Mouse (Mus musculus): ENCODE measurements around the gene Shisal1. TPM values are rescaled to one million over a fixed set of nuclear protein-coding genes. Genes with fewer than 3 reads are reported as not detected.

The Shisal1 gene
- polyA plus RNA-seq, 1 experiment from 2014 or later, result 1.9 TPM

DNA sequence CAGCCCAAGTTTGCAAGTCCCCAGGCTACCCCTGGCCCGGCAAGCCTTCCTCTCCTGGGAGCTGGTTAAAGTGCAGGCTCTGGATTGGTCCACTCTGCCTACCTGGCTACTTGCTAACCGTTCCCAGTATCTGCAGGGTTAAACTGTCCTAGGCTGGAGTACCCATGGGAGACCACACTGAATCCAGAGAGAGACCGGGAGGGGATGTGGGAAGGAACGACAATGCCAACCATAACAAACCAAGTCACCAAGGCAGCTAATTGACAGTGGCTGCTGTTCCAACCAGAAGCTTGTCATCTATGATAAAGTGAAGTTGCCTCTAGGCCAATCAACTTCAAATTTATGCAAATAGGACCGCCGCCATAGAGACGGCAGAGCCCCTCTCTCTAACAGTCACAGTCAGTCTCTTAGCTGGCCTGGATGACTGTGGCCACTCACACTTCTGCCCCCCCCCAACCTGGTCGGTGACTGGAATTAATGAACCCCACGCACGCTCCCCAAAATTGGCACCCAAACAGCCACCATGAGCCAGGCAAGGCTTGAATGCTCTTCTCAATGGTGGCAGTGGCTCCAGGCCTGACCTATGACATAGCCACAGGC, 13.2 kb downstream of the Shisal1 start:
- H3K27ac ChIP-seq (ENCODE audit: low read length), result no peak overlapping the region
- no peak for ATAC-seq (ENCODE audit: low FRiP score, low TSS enrichment)
- WGBS, result 78% methylated on average over 10 of the region's 10 CpGs

DNA sequence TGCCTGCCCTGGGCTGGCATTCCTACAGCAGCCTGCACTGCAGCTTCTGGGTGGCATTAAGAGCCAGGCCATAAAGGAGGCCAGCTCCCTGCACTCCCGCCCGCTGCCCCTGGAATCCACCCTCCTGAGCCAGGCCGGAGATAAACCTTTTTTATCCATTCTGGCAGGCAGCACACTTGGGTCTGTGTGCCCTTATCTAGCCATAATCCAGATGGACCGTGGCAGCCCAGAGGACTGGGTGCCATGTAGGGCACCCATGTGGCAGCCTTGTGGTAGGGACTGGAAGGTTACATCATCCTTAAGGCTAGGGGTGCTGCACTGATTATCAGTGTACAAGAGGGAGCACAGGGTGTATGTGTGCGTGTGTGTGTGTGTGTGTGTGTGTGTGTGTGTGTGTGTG, 16.4 kb downstream of the Shisal1 start:
- 71% methylated on average over 5 of the region's 5 CpGs for WGBS
- H3K27me3 ChIP-seq (ENCODE audit: insufficient read depth, low read length), result no peaks in the 10 kb centered on the region

More for the DNA sequence above, 13.2 kb downstream of the Shisal1 start:
- Histone ChIP-seq H3K27me3 (ENCODE audit: insufficient read depth, low read length) (no peaks in the 10 kb centered on the region), H3K4me1 (ENCODE audit: insufficient read depth, low read length) (no peaks in the 10 kb centered on the region), H3K9me3 (ENCODE audit: low read length) (no peaks in the 10 kb centered on the region; the same call in 1 of the 2 replicates), H3K4me2 (replicated peaks; ENCODE audit: low read depth, low read length) (no peak overlapping the region), H3K9ac (replicated peaks; ENCODE audit: low read length) (no peak overlapping the region), H3K4me3 (ENCODE audit: low read length) (no peak overlapping the region), H3K36me3 (ENCODE audit: insufficient read depth, low read length) (no peaks in the 10 kb centered on the region)

DNA sequence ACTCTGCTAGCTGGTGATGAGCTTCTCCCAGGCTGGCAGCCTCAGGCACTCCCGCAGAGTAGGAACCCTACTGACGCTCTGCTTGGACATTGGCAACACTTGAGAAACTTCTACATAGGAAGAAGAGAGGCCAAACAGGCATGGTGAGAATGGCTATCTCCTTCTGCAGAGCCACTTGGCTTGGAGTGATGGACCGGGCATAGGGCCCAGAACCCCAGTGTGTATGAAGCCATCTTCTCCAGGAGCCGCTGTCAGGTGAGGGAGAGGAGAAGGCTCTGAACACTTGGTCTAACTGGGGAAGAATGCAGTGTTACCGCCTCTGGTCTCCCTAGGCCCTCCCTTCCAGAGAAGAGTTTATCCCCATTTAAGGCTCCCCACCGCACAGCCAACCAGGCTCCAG, 19.3 kb downstream of the Shisal1 start:
- Histone ChIP-seq H3K36me3 (ENCODE audit: insufficient read depth, low read length) (no peaks in the 10 kb centered on the region), H3K9me3 (ENCODE audit: low read length) (no peaks in the 10 kb centered on the region), H3K4me3 (ENCODE audit: low read length) (no peak overlapping the region), H3K4me1 (ENCODE audit: insufficient read depth, low read length) (no peaks in the 10 kb centered on the region), H3K9ac (replicated peaks; ENCODE audit: low read length) (no peak overlapping the region), H3K4me2 (replicated peaks; ENCODE audit: low read depth, low read length) (no peak overlapping the region), H3K27me3 (ENCODE audit: insufficient read depth, low read length) (no peaks in the 10 kb centered on the region), H3K27ac (ENCODE audit: low read length) (no peak overlapping the region)
- 87% methylated on average over 6 of the region's 6 CpGs for WGBS
- no peak for ATAC-seq (ENCODE audit: low FRiP score, low TSS enrichment)

More for the DNA sequence above, 16.4 kb downstream of the Shisal1 start:
- ATAC-seq (ENCODE audit: low FRiP score, low TSS enrichment), result no peak
- H3K4me1 ChIP-seq (ENCODE audit: insufficient read depth, low read length), result no peaks in the 10 kb centered on the region
- no peak overlapping the region for H3K4me2 ChIP-seq (replicated peaks; ENCODE audit: low read depth, low read length)
- no peaks in the 10 kb centered on the region for H3K36me3 ChIP-seq (ENCODE audit: insufficient read depth, low read length)
- no peak overlapping the region for H3K4me3 ChIP-seq (ENCODE audit: low read length)
- H3K27ac ChIP-seq (ENCODE audit: low read length), result no peak overlapping the region
- H3K9ac ChIP-seq (replicated peaks; ENCODE audit: low read length), result no peak overlapping the region
- no peaks in the 10 kb centered on the region; the same call in 1 of the 2 replicates for H3K9me3 ChIP-seq (ENCODE audit: low read length)

DNA sequence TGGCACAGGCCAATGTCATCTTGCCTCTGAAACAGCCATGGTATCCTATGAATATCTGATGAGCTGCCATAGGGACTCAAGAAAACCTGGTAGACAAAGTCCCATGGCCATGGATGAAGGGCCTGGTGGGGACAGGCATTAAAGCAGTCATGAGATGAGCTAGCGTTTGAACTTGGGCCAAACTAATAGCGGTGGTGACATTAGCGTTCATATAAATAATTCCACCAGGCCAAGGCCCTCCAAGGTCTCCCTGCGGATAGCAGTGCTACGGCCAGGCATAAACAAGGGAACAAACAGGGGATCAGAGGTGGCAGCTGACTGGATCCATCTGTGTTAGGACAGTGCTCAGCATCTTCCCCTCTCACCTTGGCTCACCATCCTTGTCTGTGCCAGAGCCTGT, 21.2 kb downstream of the Shisal1 start:
- H3K4me1 ChIP-seq (ENCODE audit: insufficient read depth, low read length), result no peaks in the 10 kb centered on the region
- no peak for ATAC-seq (ENCODE audit: low FRiP score, low TSS enrichment)
- no peaks in the 10 kb centered on the region for H3K36me3 ChIP-seq (ENCODE audit: insufficient read depth, low read length)
- H3K9ac ChIP-seq (replicated peaks; ENCODE audit: low read length), result no peak overlapping the region
- no peak overlapping the region for H3K27ac ChIP-seq (ENCODE audit: low read length)
- no peak overlapping the region for H3K4me2 ChIP-seq (replicated peaks; ENCODE audit: low read depth, low read length)
- H3K27me3 ChIP-seq (ENCODE audit: insufficient read depth, low read length), result no peaks in the 10 kb centered on the region
- no peaks in the 10 kb centered on the region for H3K9me3 ChIP-seq (ENCODE audit: low read length)
- WGBS, result 78% methylated on average over 5 of the region's 5 CpGs
- no peak overlapping the region for H3K4me3 ChIP-seq (ENCODE audit: low read length)

DNA sequence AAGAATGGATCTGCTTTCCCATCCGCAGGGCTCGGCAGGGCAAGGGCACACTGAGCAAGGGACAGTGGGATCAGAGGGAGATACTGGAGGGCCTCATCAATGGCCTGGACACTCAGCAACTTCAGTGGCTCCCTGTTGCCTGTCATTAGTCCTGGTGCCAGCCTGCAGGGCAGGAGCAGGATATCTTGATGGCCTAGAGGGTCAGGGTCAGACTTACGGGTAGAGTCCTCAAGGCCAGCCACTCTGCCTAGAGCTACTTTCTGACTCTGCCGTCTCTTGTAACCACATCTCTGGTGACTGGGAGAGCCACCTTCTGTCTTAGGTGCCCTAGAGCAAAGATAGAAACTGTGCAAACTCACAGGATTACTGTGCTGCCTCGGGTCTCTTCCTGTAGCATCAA, 23.1 kb downstream of the Shisal1 start:
- no peak overlapping the region for H3K4me3 ChIP-seq (ENCODE audit: low read length)
- H3K9ac ChIP-seq (replicated peaks; ENCODE audit: low read length), result no peak overlapping the region
- H3K4me1 ChIP-seq (ENCODE audit: insufficient read depth, low read length), result no peaks in the 10 kb centered on the region
- ATAC-seq (ENCODE audit: low FRiP score, low TSS enrichment), result no peak
- no peak overlapping the region for H3K4me2 ChIP-seq (replicated peaks; ENCODE audit: low read depth, low read length)
- H3K27ac ChIP-seq (ENCODE audit: low read length), result no peak overlapping the region
- H3K27me3 ChIP-seq (ENCODE audit: insufficient read depth, low read length), result no peaks in the 10 kb centered on the region
- no peaks in the 10 kb centered on the region for H3K36me3 ChIP-seq (ENCODE audit: insufficient read depth, low read length)
- H3K9me3 ChIP-seq (ENCODE audit: low read length), result no peaks in the 10 kb centered on the region
- 92% methylated on average over 5 of the region's 5 CpGs for WGBS

DNA sequence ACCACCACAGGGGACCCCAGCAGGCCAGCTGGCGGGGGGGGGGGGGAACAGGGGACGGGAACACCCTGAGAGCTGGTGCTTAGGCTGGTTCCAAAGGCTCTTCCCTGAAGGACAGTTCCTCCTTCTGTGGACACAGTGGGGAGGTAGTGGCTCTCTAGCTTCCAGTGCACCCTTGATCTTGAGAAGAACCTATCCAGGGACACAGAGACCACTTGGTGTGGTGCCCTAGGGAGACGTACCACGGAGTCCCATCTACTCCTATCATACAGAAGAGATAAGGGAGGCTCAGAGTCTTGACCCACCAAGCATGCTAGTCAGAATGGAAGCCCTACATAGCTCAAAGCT, 28.7 kb downstream of the Shisal1 start:
- no peaks in the 10 kb centered on the region for H3K27me3 ChIP-seq (ENCODE audit: insufficient read depth, low read length)
- H3K9ac ChIP-seq (replicated peaks; ENCODE audit: low read length), result no peak overlapping the region
- no peak overlapping the region for H3K4me3 ChIP-seq (ENCODE audit: low read length)
- no peaks in the 10 kb centered on the region for H3K9me3 ChIP-seq (ENCODE audit: low read length)
- 69% methylated on average over 3 of the region's 4 CpGs for WGBS
- H3K36me3 ChIP-seq (ENCODE audit: insufficient read depth, low read length), result no peaks in the 10 kb centered on the region
- no peak for ATAC-seq (ENCODE audit: low FRiP score, low TSS enrichment)
- no peak overlapping the region for H3K27ac ChIP-seq (ENCODE audit: low read length)
- H3K4me1 ChIP-seq (ENCODE audit: insufficient read depth, low read length), result no peaks in the 10 kb centered on the region
- no peak overlapping the region for H3K4me2 ChIP-seq (replicated peaks; ENCODE audit: low read depth, low read length)

DNA sequence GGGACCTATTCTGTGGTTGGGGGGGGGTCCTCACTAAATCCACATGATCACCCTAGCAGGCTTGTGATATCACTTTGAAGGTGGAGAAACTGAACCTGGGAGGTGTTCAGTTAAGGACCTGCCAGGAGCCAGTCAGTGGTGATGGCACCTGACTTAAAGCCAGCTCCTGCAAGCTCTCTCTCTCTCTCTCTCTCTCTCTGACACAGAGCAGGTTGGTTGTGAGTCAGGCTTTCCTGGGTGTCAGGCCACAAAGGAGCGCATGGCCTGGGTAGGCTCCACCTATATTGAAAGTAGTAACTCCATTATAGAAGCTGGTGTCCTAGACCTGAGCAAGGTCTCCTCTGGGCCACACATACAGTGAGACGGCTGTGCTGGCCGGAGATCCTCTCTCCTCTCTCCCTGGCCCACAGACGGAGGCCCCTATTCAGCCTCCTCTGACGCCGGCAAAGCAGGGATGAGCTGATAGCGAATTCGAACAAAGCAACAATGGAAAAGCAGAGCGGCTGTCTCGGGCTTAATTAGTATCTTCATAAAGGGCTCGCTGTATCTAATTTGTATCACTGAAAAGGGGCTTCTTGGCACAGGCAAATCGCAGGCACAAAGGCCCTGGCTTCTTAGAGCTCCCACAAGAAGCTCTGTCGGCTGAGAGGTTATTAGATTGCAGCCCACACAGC, 29.2 kb downstream of the Shisal1 start:
- WGBS, result 56% methylated on average over 13 of the region's 13 CpGs
- H3K4me3 ChIP-seq (ENCODE audit: low read length), result no peak overlapping the region
- H3K36me3 ChIP-seq (ENCODE audit: insufficient read depth, low read length), result no peaks in the 10 kb centered on the region
- peaks cover under 1% of the 10 kb centered on the region; the same call in 1 of the 2 replicates for H3K4me1 ChIP-seq (ENCODE audit: insufficient read depth, low read length)
- no peak overlapping the region for H3K27ac ChIP-seq (ENCODE audit: low read length)
- no peak overlapping the region for H3K4me2 ChIP-seq (replicated peaks; ENCODE audit: low read depth, low read length)
- no peak for ATAC-seq (ENCODE audit: low FRiP score, low TSS enrichment)
- no peaks in the 10 kb centered on the region for H3K9me3 ChIP-seq (ENCODE audit: low read length)
- H3K9ac ChIP-seq (replicated peaks; ENCODE audit: low read length), result no peak overlapping the region
- H3K27me3 ChIP-seq (ENCODE audit: insufficient read depth, low read length), result no peaks in the 10 kb centered on the region

DNA sequence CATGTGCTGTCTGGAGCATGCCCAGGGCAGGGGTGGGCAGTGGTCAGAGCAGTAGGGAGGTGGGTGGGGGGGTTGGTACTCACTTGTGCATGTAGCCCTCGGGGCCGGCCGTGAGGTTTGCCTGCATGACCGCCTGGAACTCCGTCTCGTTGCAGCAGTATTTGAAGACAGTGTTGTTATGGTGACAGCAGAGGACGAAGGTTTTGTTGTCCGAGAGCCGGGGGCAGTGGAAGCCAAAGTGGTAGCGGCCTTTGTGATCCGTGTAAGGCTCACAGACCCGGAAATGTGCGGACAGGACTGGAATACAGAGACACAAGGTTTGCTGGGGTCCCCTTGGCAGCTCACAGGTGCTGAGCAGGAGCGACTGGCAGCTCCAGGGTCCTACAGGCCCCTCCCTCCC, 29.9 kb downstream of the Shisal1 start:
- peaks cover 7% of the 10 kb centered on the region; the same call in 1 of the 2 replicates for H3K4me1 ChIP-seq (ENCODE audit: insufficient read depth, low read length)
- H3K36me3 ChIP-seq (ENCODE audit: insufficient read depth, low read length), result no peaks in the 10 kb centered on the region
- H3K27ac ChIP-seq (ENCODE audit: low read length), result no peak overlapping the region
- H3K4me3 ChIP-seq (ENCODE audit: low read length), result no peak overlapping the region
- H3K9me3 ChIP-seq (ENCODE audit: low read length), result no peaks in the 10 kb centered on the region
- no peaks in the 10 kb centered on the region for H3K27me3 ChIP-seq (ENCODE audit: insufficient read depth, low read length)
- WGBS, result 51% methylated on average over 14 of the region's 14 CpGs
- ATAC-seq (ENCODE audit: low FRiP score, low TSS enrichment), result no peak
- no peak overlapping the region for H3K4me2 ChIP-seq (replicated peaks; ENCODE audit: low read depth, low read length)
- no peak overlapping the region for H3K9ac ChIP-seq (replicated peaks; ENCODE audit: low read length)

DNA sequence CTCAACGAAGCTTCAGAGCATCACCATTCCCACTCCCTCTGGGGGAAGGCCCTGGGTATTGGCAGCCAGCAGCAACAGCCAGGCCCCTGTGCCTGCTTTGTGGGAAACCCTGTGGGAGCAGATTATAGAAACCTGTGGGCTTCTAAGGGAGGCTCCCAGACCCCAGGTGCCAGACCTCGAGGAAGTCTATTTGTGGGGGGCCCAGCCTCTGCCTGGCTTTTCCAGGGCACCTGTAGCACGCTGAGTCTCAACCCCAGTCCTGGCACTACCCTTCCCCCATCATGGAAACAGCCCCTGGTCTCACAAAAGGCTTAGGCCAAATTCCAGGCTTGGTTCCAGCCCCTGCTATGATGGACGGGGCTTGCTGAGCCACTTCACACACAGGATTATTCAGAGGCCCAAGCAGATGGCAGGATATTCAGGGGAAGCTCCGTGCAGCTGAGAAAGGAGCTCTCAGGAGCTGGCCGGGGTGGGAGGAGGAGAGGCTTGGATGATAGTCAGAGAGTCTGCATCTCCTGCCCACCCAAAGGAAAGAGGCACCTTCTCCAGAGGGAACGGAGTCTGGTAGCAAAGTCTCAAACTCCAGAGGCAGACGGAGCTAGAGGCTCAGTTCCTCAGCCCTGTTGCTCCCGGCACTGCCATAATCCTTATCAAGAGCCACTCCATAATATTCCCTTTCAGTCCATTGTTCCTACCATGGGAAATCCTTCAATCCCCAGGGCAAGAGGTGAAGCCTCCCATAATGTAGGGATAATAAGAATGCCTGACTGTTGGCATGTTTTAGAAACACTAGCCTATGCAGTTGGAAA, 32.7 kb downstream of the Shisal1 start:
- no peak overlapping the region for H3K4me3 ChIP-seq (ENCODE audit: low read length)
- H3K27ac ChIP-seq (ENCODE audit: low read length), result no peak overlapping the region
- H3K9ac ChIP-seq (replicated peaks; ENCODE audit: low read length), result no peak overlapping the region; the same call in 1 of the 2 replicates
- no peak for ATAC-seq (ENCODE audit: low FRiP score, low TSS enrichment)
- peaks cover 7% of the 10 kb centered on the region; the same call in 1 of the 2 replicates for H3K4me1 ChIP-seq (ENCODE audit: insufficient read depth, low read length)
- no peaks in the 10 kb centered on the region for H3K9me3 ChIP-seq (ENCODE audit: low read length)
- no peaks in the 10 kb centered on the region for H3K27me3 ChIP-seq (ENCODE audit: insufficient read depth, low read length)
- no peak overlapping the region for H3K4me2 ChIP-seq (replicated peaks; ENCODE audit: low read depth, low read length)
- H3K36me3 ChIP-seq (ENCODE audit: insufficient read depth, low read length), result no peaks in the 10 kb centered on the region
- WGBS, result 58% methylated on average over 9 of the region's 9 CpGs

DNA sequence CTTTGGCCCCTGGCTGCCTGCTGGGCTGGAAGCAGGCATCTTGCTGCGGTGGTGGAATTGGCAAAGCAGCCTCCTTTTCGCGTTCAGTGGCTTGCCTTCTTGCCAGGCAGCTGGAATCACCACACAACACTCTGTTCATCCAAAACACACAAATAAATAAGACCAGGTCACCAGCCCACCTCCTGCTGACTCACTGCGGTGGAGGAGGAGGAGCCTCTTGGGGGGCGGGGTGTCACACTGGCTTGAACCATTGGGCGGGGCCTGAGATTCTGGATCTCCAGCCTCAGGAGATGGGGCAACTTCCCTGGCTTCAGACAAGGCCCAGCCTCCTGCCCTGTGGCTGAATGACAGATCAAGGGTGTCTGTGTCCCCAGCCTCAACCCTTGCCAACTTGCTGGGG, 34.5 kb downstream of the Shisal1 start:
- no peak overlapping the region for H3K4me3 ChIP-seq (ENCODE audit: low read length)
- H3K9ac ChIP-seq (replicated peaks; ENCODE audit: low read length), result no peak overlapping the region
- H3K9me3 ChIP-seq (ENCODE audit: low read length), result no peaks in the 10 kb centered on the region
- H3K27ac ChIP-seq (ENCODE audit: low read length), result no peak overlapping the region
- 21% methylated on average over 6 of the region's 6 CpGs for WGBS
- no peak overlapping the region for H3K4me2 ChIP-seq (replicated peaks; ENCODE audit: low read depth, low read length)
- peak; percentile 40; the same call in 1 of the 2 replicates for ATAC-seq (ENCODE audit: low FRiP score, low TSS enrichment)
- H3K4me1 ChIP-seq (ENCODE audit: insufficient read depth, low read length), result peaks cover 7% of the 10 kb centered on the region; the same call in 1 of the 2 replicates
- H3K27me3 ChIP-seq (ENCODE audit: insufficient read depth, low read length), result no peaks in the 10 kb centered on the region
- H3K36me3 ChIP-seq (ENCODE audit: insufficient read depth, low read length), result no peaks in the 10 kb centered on the region

Measured in kidney, embryonic 16.5 days (tissue).